Mouse (Mus musculus): Measurements from ENCODE around the gene Pde4d.

Gene Pde4d

GRCm38 (mm10) chr13:108596938-108597337, 147.2 kb downstream of the Pde4d start:
- in situ Hi-C loops (cut with MboI, MseI), result no loop called here

GRCm38 (mm10) chr13:108598673-108599072, 148.9 kb downstream of the Pde4d start:
- in situ Hi-C loops (cut with MboI, MseI), result no loop called here

GRCm38 (mm10) chr13:108599186-108599900, 149.6 kb downstream of the Pde4d start:
- in situ Hi-C loops (cut with MboI, MseI), result no loop called here

- in situ Hi-C loops (cut with MboI, MseI), result no loop called here
These were observed 151.3 kb downstream of the Pde4d start for GRCm38 (mm10) chr13:108601021-108601420.

- in situ Hi-C loops (cut with MboI, MseI), result no loop called here
These were observed 153.8 kb downstream of the Pde4d start for GRCm38 (mm10) chr13:108603502-108603901.

GRCm38 (mm10) chr13:108604213-108604612, 154.5 kb downstream of the Pde4d start:
- in situ Hi-C loops (cut with MboI, MseI), result no loop called here

- in situ Hi-C loops (cut with MboI, MseI), result no loop called here
These were observed 168.5 kb downstream of the Pde4d start for GRCm38 (mm10) chr13:108618207-108618606.

- in situ Hi-C loops (cut with MboI, MseI), result no loop called here
These were observed 172.9 kb downstream of the Pde4d start for GRCm38 (mm10) chr13:108622681-108623080.

GRCm38 (mm10) chr13:108623929-108624328, 174.2 kb downstream of the Pde4d start:
- in situ Hi-C loops (cut with MboI, MseI), result no loop called here

- in situ Hi-C loops (cut with MboI, MseI), result no loop called here
These were observed 176.4 kb downstream of the Pde4d start for GRCm38 (mm10) chr13:108626166-108626565.

- in situ Hi-C loops (cut with MboI, MseI), result no loop called here
These were observed 178.8 kb downstream of the Pde4d start for GRCm38 (mm10) chr13:108628501-108628900.

GRCm38 (mm10) chr13:108630576-108630975, 180.8 kb downstream of the Pde4d start:
- in situ Hi-C loops (cut with MboI, MseI), result no loop called here

GRCm38 (mm10) chr13:108631222-108631621, 181.5 kb downstream of the Pde4d start:
- in situ Hi-C loops (cut with MboI, MseI), result no loop called here

- in situ Hi-C loops (cut with MboI, MseI), result no loop called here
These were observed 186.8 kb downstream of the Pde4d start for GRCm38 (mm10) chr13:108636526-108636925.

- in situ Hi-C loops (cut with MboI, MseI), result no loop called here
These were observed 192.5 kb downstream of the Pde4d start for GRCm38 (mm10) chr13:108642259-108642658.

GRCm38 (mm10) chr13:108646801-108647200, 197.1 kb downstream of the Pde4d start:
- in situ Hi-C loops (cut with MboI, MseI), result no loop called here

GRCm38 (mm10) chr13:108647239-108647638, 197.5 kb downstream of the Pde4d start:
- in situ Hi-C loops (cut with MboI, MseI), result no loop called here

GRCm38 (mm10) chr13:108654026-108654723, 204.4 kb downstream of the Pde4d start:
- in situ Hi-C loops (cut with MboI, MseI), result no loop called here

GRCm38 (mm10) chr13:108666579-108666978, 216.8 kb downstream of the Pde4d start:
- in situ Hi-C loops (cut with MboI, MseI), result no loop called here

GRCm38 (mm10) chr13:108667077-108667476, 217.3 kb downstream of the Pde4d start:
- in situ Hi-C loops (cut with MboI, MseI), result no loop called here

GRCm38 (mm10) chr13:108677056-108677455, 227.3 kb downstream of the Pde4d start:
- in situ Hi-C loops (cut with MboI, MseI), result no loop called here

GRCm38 (mm10) chr13:108683018-108683417, 233.3 kb downstream of the Pde4d start:
- in situ Hi-C loops (cut with MboI, MseI), result no loop called here

- in situ Hi-C loops (cut with MboI, MseI), result no loop called here
These were observed 236.1 kb downstream of the Pde4d start for GRCm38 (mm10) chr13:108685817-108686216.

Data from regulatory T cell (primary cell).